Mouse (Mus musculus) v-Abl transformed pro-B cells (cell line): ENCODE data around the gene Tpbpa.
"Not testable (repeated sequence)": the region's sequence is repeated elsewhere in the genome, so short reads cannot be mapped to it uniquely, and the experiment has no call there.

Experiments used
- in situ Hi-C, 2 experiments: fragments of 400-800 bp; cut with MboI; formaldehyde crosslinking; loops; one replicate each; pipeline ENCODE4 v1.15.1; 2025; ENCODE audit not compliant: unreplicated experiment in 2 of 2

The Tpbpa gene

DNA sequence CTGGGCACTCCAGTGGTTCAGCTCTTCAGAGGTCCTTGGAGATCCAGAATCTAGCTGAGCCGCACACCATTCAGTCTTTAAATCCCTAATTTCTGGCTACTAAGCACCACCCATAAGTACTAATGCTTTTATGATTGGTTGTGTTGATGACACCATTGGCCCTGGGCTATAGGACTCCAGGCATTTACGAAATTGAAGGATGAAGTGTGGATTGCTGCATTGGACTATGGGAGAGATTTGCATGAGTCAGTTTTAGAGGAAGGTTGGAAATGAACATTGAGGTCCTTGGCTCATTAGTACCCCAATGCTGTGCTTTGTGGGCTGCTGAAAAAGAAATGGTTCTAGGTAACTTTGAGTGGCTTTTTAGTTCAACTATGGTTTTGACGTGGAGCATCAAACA is at the start of gene Tpbpa:
Gene Tpbpa (minus strand): TSS at position 101 of the 400 bp plus-strand sequence.
- in situ Hi-C loops = not testable (repeated sequence)

- in situ Hi-C loops = not testable (repeated sequence)
These were observed 45.1 kb upstream of the Tpbpa start for GRCm38 (mm10) chr13:60986915-60987314.

DNA sequence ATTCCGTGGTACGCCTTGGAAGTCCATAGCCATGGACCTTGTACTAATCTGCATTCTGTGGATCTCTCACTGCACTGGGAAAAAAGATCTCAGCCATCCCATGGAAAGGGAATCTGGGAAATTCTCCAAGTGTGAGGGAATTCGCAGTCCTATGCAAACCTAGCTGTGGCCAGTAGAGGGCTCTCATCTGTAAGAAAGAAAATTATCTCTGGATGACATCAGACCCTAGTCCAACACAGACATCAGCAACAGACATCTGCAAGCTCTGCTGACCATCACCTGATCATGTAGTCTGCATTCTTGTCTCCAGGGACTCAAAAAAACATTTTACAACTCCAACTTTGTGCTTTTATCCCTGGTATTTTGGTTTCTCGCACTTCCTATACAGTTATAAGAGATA is 30.5 kb upstream of the Tpbpa start:
- in situ Hi-C loops = not testable (repeated sequence)

- in situ Hi-C loops = not testable (repeated sequence)
These were observed 22.2 kb upstream of the Tpbpa start for GRCm38 (mm10) chr13:60963985-60964384.

DNA sequence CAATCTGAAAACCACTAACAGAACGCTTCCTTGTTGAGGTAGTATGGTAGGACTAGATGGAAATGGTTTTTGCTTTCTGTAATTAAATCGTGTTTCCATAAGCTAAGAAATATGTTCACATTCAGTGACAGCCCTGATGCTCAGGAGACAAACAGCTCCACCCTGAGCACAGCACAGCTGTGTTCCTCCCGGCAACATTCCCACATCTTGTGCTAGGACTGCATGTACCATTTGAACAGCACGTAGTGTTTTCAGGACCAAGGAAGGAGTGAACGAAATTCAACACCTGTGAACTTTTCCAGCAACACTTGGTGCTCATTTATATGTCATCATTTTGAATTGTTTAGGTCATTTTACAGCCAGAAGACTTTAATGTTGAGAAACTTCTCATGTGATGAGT is 19.9 kb upstream of the Tpbpa start:
- in situ Hi-C loops = no loop called here

GRCm38 (mm10) chr13:60936500-60936901 is 5.3 kb downstream of the Tpbpa start, which contains the start of the genes Gm49391 and Ctla2a:
Gm49391 (minus strand) TSS chr13:60936571.
Ctla2a (minus strand) TSS chr13:60936625.
- in situ Hi-C loops = no loop called here

DNA sequence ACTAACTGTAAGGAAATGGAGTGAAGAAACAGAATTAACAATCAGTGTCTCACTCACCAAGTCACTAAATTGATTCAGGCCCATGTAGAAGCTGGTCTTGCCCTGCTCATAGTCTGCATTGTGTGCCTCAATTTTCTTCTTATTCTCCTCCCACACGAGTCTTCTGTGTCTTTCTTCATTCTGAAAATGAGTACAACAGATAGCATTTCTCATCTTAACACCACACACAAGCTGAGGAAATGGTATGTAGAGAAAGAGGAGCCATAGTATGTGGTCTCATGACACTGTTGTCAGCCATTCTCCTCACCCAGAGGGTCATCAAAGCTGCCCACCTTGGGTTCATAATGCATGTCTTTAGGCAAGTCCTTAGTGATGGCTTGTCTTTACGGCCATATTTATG is 6.3 kb downstream of the Tpbpa start, which contains the start of gene Gm49393:
Gene Gm49393 (minus strand): TSS at position 101 of the 400 bp plus-strand sequence.
- in situ Hi-C loops = not testable (repeated sequence)

DNA sequence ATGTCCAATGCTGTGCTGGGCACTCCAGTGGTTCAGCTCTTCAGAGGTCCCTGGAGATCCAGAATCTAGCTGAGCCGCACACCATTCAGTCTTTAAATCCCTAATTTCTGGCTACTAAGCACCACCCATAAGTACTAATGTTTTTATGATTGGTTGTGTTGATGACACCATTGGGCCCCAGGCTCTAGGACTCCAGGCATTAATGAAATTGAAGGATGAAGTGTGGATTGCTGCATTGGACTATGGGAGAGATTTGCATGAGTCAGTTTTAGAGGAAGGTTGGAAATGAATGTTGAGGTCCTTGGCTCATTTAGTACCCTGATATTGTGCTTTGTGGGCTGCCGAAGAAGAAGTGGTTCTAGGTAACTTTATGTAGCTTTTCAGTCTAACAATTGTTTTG is 37.0 kb downstream of the Tpbpa start, which contains the start of gene Tpbpb:
Gene Tpbpb (minus strand): TSS at position 101 of the 400 bp plus-strand sequence.
- in situ Hi-C loops = not testable (repeated sequence)

GRCm38 (mm10) chr13:60897328-60897727 is 44.5 kb downstream of the Tpbpa start, which contains the start of gene Ctla2b:
Ctla2b (minus strand) TSS chr13:60897447.
- in situ Hi-C loops = no loop called here

DNA sequence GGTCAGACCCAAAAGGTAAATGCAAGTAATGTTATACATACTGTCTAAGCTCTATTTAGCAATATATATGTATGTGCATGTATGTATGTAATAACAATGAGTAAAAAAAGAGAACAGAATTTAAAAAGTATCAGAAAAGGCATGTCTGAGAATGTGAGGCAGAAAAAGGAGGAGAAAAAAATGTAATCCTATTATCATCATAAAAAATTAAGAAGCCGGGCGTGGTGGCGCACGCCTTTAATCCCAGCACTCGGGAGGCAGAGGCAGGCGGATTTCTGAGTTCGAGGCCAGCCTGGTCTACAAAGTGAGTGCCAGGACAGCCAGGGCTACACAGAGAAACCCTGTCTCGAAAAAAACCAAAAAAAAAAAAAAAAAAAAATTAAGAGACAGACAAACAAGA is 45.0 kb downstream of the Tpbpa start, which contains the start of gene Gm49392:
Gene Gm49392 (minus strand): TSS at position 101 of the 400 bp plus-strand sequence.
- in situ Hi-C loops = not testable (repeated sequence)

GRCm38 (mm10) chr13:60895406-60896160 is 46.2 kb downstream of the Tpbpa start:
- in situ Hi-C loops = no loop called here

DNA sequence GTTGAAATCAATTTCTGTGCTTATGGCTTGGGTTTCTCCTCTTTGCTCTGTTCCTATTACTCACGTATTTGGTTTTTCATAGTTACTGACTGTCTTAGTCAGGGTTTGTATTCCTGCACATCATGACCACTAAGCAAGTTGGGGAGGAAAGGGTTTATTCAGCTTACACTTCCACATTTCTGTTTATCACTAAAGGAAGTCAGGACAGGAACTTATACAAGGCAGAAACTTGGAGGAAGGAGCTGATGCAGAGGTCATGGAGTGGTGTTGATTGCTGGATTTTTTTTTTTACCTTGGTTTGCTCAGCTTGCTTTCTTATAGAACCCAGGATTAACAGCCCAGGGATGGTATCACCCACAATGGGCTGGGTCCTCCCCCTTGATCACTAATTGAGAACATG is 49.5 kb downstream of the Tpbpa start:
- in situ Hi-C loops = no loop called here
